Mouse (Mus musculus) G1E (cell line): ENCODE data around the gene Snai1. TPM values are rescaled to one million over a fixed set of nuclear protein-coding genes. Genes with fewer than 3 reads are reported as not detected.

Experiments used
- ATAC-seq: 2 replicates; pipeline ENCODE4 v1.8.0; 2016; ENCODE audit warnings: mild to moderate bottlenecking; ENCODE audit not compliant: insufficient number of reproducible peaks, poor library complexity, low FRiP score, severe bottlenecking; ENCODE audit errors: extremely low read depth
- DNase-seq: peaks from one replicate; pipeline ENCODE4 v3.0.0; 2012; ENCODE audit warnings: low spot score
- H3K27me3 ChIP-seq: 2 replicates; pipeline ENCODE4 v1.6.1; 2012; ENCODE audit warnings: mild to moderate bottlenecking, low read length, inconsistent platforms; ENCODE audit not compliant: insufficient read depth
- H3K36me3 ChIP-seq: replicated peaks from 2 replicates; pipeline ENCODE3; 2012; ENCODE audit warnings: mild to moderate bottlenecking, inconsistent platforms
- H3K4me1 ChIP-seq: 2 replicates; pipeline ENCODE4 v1.6.1; 2012; ENCODE audit warnings: low read depth, low read length, inconsistent platforms, mixed read lengths; ENCODE audit not compliant: insufficient read depth
- H3K4me3 ChIP-seq: 2 replicates; pipeline ENCODE4 v1.5.1; 2012; ENCODE audit warnings: low read depth, mild to moderate bottlenecking, inconsistent platforms, low read length, moderate library complexity, mixed read lengths
- H3K9me3 ChIP-seq: replicated peaks from 2 replicates; pipeline ENCODE4 v1.6.1; 2012; ENCODE audit warnings: inconsistent platforms
- GATA1 ChIP-seq: IDR thresholded peaks from 2 replicates; pipeline ENCODE4 v1.6.1; 2012; ENCODE audit warnings: borderline replicate concordance, low read length, inconsistent platforms, mixed read lengths
- GATA2 ChIP-seq: IDR thresholded peaks from 2 replicates; pipeline ENCODE4 v1.6.1; 2012; ENCODE audit warnings: low read depth, low read length, inconsistent platforms, borderline replicate concordance
- POLR2AphosphoS5 ChIP-seq: IDR thresholded peaks from 2 replicates; pipeline ENCODE4 v1.6.1; 2012; ENCODE audit warnings: low read depth, low read length, inconsistent platforms; ENCODE audit not compliant: insufficient replicate concordance
- TAL1 ChIP-seq: conservative IDR thresholded peaks from 2 replicates; pipeline ENCODE4 v1.6.1; 2012; ENCODE audit warnings: low read depth, low read length, inconsistent platforms, mixed read lengths
- polyA plus RNA-seq: library from polyadenylated mRNA; stranded (reverse); fragments of >175 nt; gene quantifications from 2 replicates; pipeline ENCODE4 v1.2.3, GENCODE M21; 2012
- total RNA-seq, 2 experiments: library from RNA; stranded (forward) in 1 of 2; stranded (reverse) in 1 of 2; fragments of 200-1000 nt in 1 of 2; fragments of >200 nt in 1 of 2; fragmentation: Nextera tagmentation in 1 of 2; gene quantifications; 2 replicates each; pipeline ENCODE4 v1.2.3; 2014 to 2017

Snai1 gene
- total and polyA plus RNA-seq, 3 experiments: not detected

GRCm38 (mm10) chr2:167586041-167586440, 48.0 kb downstream of the Snai1 start:
- Histone ChIP-seq H3K9me3 (no peaks in the 10 kb centered on the region), H3K4me3 (no peak overlapping the region), H3K4me1 (no peaks in the 10 kb centered on the region), H3K36me3 (no peaks in the 10 kb centered on the region), H3K27me3 (peaks cover 63% of the 10 kb centered on the region)
- TF ChIP-seq POLR2AphosphoS5: no peak
- TF ChIP-seq GATA2: no peak
- ATAC-seq (no peak), DNase-seq (no peak)

GRCm38 (mm10) chr2:167586976-167587375, 49.0 kb downstream of the Snai1 start:
- ATAC-seq: no peak
- H3K36me3 ChIP-seq: no peaks in the 10 kb centered on the region
- no peaks in the 10 kb centered on the region for H3K9me3 ChIP-seq
- H3K4me1 ChIP-seq: no peaks in the 10 kb centered on the region
- no peak for DNase-seq
- peaks cover 61% of the 10 kb centered on the region for H3K27me3 ChIP-seq
- H3K4me3 ChIP-seq: no peak overlapping the region
- TF ChIP-seq POLR2AphosphoS5: no peak

- no peaks in the 10 kb centered on the region for H3K9me3 ChIP-seq
- TF ChIP-seq GATA1 (no peak), POLR2AphosphoS5 (no peak), GATA2 (no peak), TAL1 (no peak)
- no peak for ATAC-seq
- no peak overlapping the region for H3K4me3 ChIP-seq
- peaks cover 42% of the 10 kb centered on the region for H3K27me3 ChIP-seq
- no peaks in the 10 kb centered on the region for H3K4me1 ChIP-seq
- DNase-seq: no peak
- no peaks in the 10 kb centered on the region for H3K36me3 ChIP-seq
These were observed 51.0 kb downstream of the Snai1 start for GRCm38 (mm10) chr2:167588774-167589577.

Other genes starting within 250 kb of the Snai1 start
- 0.23 TPM in 1 of 2 replicates, not detected in the other for gene B4galt5, start 189.0 kb upstream of the Snai1 start, total RNA-seq (2014; fragmentation: Nextera tagmentation)
- gene B4galt5, start 189.0 kb upstream of the Snai1 start, total RNA-seq (2017): 0.44 and 1.1 TPM in 2 replicates
- gene B4galt5, start 189.0 kb upstream of the Snai1 start, polyA plus RNA-seq: 0.61 and 0.70 TPM in 2 replicates
- gene Slc9a8, start 116.5 kb upstream of the Snai1 start, total RNA-seq (2014; fragmentation: Nextera tagmentation): 67.4 and 90.4 TPM in 2 replicates
- gene Slc9a8, start 116.5 kb upstream of the Snai1 start, total RNA-seq (2017): 22.4 and 24.4 TPM in 2 replicates
- gene Slc9a8, start 116.5 kb upstream of the Snai1 start, polyA plus RNA-seq: 10.0 and 13.2 TPM in 2 replicates
- gene Rnf114, start 45.5 kb upstream of the Snai1 start, total RNA-seq (2014; fragmentation: Nextera tagmentation): 41.5 and 48.2 TPM in 2 replicates
- 32.1 and 37.8 TPM in 2 replicates for gene Rnf114, start 45.5 kb upstream of the Snai1 start, total RNA-seq (2017)
- gene Rnf114, start 45.5 kb upstream of the Snai1 start, polyA plus RNA-seq: 16.8 and 18.4 TPM in 2 replicates
- 11.6 and 16.2 TPM in 2 replicates for gene Spata2, start 45.3 kb upstream of the Snai1 start, total RNA-seq (2014; fragmentation: Nextera tagmentation)
- 6.7 and 7.6 TPM in 2 replicates for gene Spata2, start 45.3 kb upstream of the Snai1 start, total RNA-seq (2017)
- 26.5 and 27.9 TPM in 2 replicates for gene Spata2, start 45.3 kb upstream of the Snai1 start, polyA plus RNA-seq
- gene Ube2v1, start 93.9 kb downstream of the Snai1 start, total RNA-seq (2014; fragmentation: Nextera tagmentation): 149 and 162 TPM in 2 replicates
- 81.3 and 83.9 TPM in 2 replicates for gene Ube2v1, start 93.9 kb downstream of the Snai1 start, total RNA-seq (2017)
- 197 and 203 TPM in 2 replicates for gene Ube2v1, start 93.9 kb downstream of the Snai1 start, polyA plus RNA-seq
- gene Gm20431, start 123.3 kb downstream of the Snai1 start, total RNA-seq (2014; fragmentation: Nextera tagmentation): 6.2 and 8.1 TPM in 2 replicates
- 0.11 TPM in 1 of 2 replicates, not detected in the other for gene Gm20431, start 123.3 kb downstream of the Snai1 start, total RNA-seq (2017)
- gene Gm20431, start 123.3 kb downstream of the Snai1 start, polyA plus RNA-seq: not detected in 2 replicates
- gene Cebpb, start 150.7 kb downstream of the Snai1 start, total RNA-seq (2014; fragmentation: Nextera tagmentation): 10.5 and 12.5 TPM in 2 replicates
- 12.9 and 33.6 TPM in 2 replicates for gene Cebpb, start 150.7 kb downstream of the Snai1 start, total RNA-seq (2017)
- 61.6 and 87.9 TPM in 2 replicates for gene Cebpb, start 150.7 kb downstream of the Snai1 start, polyA plus RNA-seq
- gene Tmem189, start 151.6 kb downstream of the Snai1 start, total RNA-seq (2014; fragmentation: Nextera tagmentation): 14.1 and 20.1 TPM in 2 replicates
- gene Tmem189, start 151.6 kb downstream of the Snai1 start, total RNA-seq (2017): 17.5 and 18.3 TPM in 2 replicates
- gene Tmem189, start 151.6 kb downstream of the Snai1 start, polyA plus RNA-seq: 36.9 and 38.8 TPM in 2 replicates